Mouse (Mus musculus): Measurements from ENCODE around the gene Rab19.
"Not testable (repeated sequence)": the region's sequence is repeated elsewhere in the genome, so short reads cannot be mapped to it uniquely, and the experiment has no call there.

Gene Rab19

GRCm38 (mm10) chr6:39381125-39381880 is at the start of gene Rab19:
TSS of gene Rab19 (plus strand) at chr6:39381175.
- no peak for DNase-seq (ENCODE audit: low read depth, low spot score)

GRCm38 (mm10) chr6:39331998-39332700 is 48.8 kb upstream of the Rab19 start:
- no peak for DNase-seq (ENCODE audit: low read depth, low spot score)

GRCm38 (mm10) chr6:39334224-39334623 is 46.8 kb upstream of the Rab19 start:
- DNase-seq (ENCODE audit: low read depth, low spot score) = no peak

GRCm38 (mm10) chr6:39334873-39335272 is 46.1 kb upstream of the Rab19 start:
- no peak for DNase-seq (ENCODE audit: low read depth, low spot score)

- DNase-seq (ENCODE audit: low read depth, low spot score) = no peak
Observed at GRCm38 (mm10) chr6:39338359-39338758, 42.6 kb upstream of the Rab19 start.

GRCm38 (mm10) chr6:39341798-39342197 is 39.2 kb upstream of the Rab19 start:
- no peak for DNase-seq (ENCODE audit: low read depth, low spot score)

- no peak for DNase-seq (ENCODE audit: low read depth, low spot score)
Observed at GRCm38 (mm10) chr6:39344020-39344419, 37.0 kb upstream of the Rab19 start.

- no peak for DNase-seq (ENCODE audit: low read depth, low spot score)
Observed at GRCm38 (mm10) chr6:39345430-39345829, 35.5 kb upstream of the Rab19 start.

- no peak for DNase-seq (ENCODE audit: low read depth, low spot score)
Observed at GRCm38 (mm10) chr6:39346991-39347501, 33.9 kb upstream of the Rab19 start.

- DNase-seq (ENCODE audit: low read depth, low spot score) = no peak
Observed at GRCm38 (mm10) chr6:39347880-39348814, 32.8 kb upstream of the Rab19 start.

GRCm38 (mm10) chr6:39348946-39349345 is 32.0 kb upstream of the Rab19 start:
- no peak for DNase-seq (ENCODE audit: low read depth, low spot score)

GRCm38 (mm10) chr6:39359207-39359606 is 21.8 kb upstream of the Rab19 start:
- DNase-seq (ENCODE audit: low read depth, low spot score) = not testable (repeated sequence)

- no peak for DNase-seq (ENCODE audit: low read depth, low spot score)
Observed at GRCm38 (mm10) chr6:39362684-39363083, 18.3 kb upstream of the Rab19 start.

GRCm38 (mm10) chr6:39369631-39370030 is 11.3 kb upstream of the Rab19 start:
- no peak for DNase-seq (ENCODE audit: low read depth, low spot score)

- DNase-seq (ENCODE audit: low read depth, low spot score) = no peak
Observed at GRCm38 (mm10) chr6:39372042-39372441, 8.9 kb upstream of the Rab19 start.

- no peak for DNase-seq (ENCODE audit: low read depth, low spot score)
Observed at GRCm38 (mm10) chr6:39372727-39373126, 8.2 kb upstream of the Rab19 start.

GRCm38 (mm10) chr6:39373301-39373955 is 7.5 kb upstream of the Rab19 start:
- no peak for DNase-seq (ENCODE audit: low read depth, low spot score)

GRCm38 (mm10) chr6:39376775-39377174 is 4.2 kb upstream of the Rab19 start:
- no peak for DNase-seq (ENCODE audit: low read depth, low spot score)

- peak; percentile 75 for DNase-seq (ENCODE audit: low read depth, low spot score)
Observed at GRCm38 (mm10) chr6:39377311-39377827, 3.6 kb upstream of the Rab19 start, which contains the start of gene Slc37a3. TSS of gene Slc37a3 (minus strand) at chr6:39377675.

- DNase-seq (ENCODE audit: low read depth, low spot score) = not testable (repeated sequence)
Observed at GRCm38 (mm10) chr6:39378161-39378835, 2.7 kb upstream of the Rab19 start.

All from WW6 (cell line).